Mouse (Mus musculus): ENCODE data around the gene Bsn.

Bsn gene

DNA sequence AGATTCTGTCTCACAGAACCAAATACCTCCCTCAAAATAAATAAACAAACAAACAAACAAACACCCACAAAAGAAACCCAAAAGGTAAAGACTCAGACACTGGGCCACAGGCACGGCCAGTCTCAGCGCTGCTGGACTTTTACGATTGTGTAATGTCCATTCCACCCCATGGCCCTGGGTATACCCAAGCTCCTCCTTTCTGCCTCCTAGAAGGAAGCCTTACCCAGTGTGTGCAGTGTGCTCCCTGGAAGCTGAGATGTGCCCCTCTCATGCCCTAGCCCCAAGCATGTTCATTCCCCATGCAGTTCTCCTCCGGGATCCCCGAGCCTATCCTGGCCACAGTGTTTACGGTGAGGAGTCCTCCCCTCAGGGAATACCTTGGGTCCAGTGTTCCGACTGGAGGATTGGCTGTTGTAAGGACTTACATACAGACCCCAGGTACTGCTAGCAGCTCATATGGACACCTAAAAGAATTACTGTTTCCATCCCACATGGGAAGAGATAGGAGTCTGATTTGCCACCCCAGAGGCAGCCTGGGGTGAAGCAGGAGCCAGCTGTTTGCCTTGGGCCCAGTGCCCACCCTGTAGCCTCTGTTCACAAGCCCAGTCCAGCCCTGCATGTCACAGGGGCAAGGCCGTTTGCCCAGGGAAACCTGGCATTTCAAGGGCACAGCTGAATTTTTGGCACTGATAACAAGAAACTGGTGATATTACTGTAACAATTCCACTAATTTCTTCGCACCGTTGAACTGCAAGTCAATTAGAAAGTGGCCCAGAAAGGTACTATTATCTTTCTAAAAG is 68.8 kb downstream of the Bsn start:
- DNase-seq = no peak

- DNase-seq = no peak
Observed at GRCm38 (mm10) chr9:108120671-108121070, 69.5 kb downstream of the Bsn start.

DNA sequence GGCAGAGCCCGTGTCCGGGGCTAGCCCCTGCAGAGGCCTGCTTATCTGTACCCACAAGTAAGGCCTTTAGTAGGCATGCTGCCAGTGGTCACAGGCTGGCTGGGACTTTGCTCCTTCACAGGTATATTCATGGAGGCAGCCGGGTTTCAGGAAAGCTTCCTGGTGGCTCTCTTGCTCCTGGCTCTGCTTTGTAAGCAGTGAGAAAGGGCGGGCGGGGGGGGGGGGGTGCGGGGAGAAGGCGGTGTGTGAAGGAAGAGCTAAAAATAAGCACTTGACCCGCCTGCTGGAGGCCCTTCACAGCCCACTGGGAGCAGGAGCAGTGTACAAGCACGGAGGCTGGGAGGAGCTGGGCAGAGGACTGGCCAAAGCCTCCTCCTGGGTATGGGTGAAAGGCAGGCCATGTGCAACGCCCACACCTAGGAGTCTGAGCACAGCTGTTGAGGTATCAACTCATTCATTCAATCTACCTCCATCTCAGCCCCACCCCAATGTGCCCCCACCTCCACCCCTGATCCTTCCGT is 70.2 kb downstream of the Bsn start:
- DNase-seq = peak; percentile 84

- DNase-seq = no peak
Observed at GRCm38 (mm10) chr9:108117143-108117542, 73.0 kb downstream of the Bsn start.

- DNase-seq = no peak
Observed at GRCm38 (mm10) chr9:108115290-108116077, 74.7 kb downstream of the Bsn start.

GRCm38 (mm10) chr9:108112719-108113340 is 77.4 kb downstream of the Bsn start:
- DNase-seq = no peak

- no peak for DNase-seq
Observed at GRCm38 (mm10) chr9:108111593-108112121, 78.5 kb downstream of the Bsn start.

- DNase-seq = no peak
Observed at GRCm38 (mm10) chr9:108111101-108111592, 79.0 kb downstream of the Bsn start.

DNA sequence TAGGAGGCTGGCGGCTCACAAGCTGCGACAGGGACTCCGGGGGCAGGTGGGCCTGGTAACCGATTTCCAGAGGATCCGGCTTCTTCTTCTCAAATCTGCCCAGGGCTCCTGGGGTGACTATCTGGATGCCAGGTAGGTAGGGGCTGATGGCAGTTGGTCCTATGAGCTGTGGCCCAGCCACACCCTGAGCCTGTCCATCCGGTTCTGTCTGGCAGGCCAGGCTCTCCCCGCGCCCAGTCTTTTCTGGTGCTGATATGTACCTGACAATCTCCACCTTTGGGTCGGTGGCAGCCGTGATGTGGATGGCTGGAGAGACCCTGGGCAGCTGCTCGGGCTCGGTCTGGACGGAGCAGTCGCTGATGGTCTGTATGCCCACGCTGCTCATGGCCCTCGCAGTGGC is 80.0 kb downstream of the Bsn start:
- DNase-seq = no peak

DNA sequence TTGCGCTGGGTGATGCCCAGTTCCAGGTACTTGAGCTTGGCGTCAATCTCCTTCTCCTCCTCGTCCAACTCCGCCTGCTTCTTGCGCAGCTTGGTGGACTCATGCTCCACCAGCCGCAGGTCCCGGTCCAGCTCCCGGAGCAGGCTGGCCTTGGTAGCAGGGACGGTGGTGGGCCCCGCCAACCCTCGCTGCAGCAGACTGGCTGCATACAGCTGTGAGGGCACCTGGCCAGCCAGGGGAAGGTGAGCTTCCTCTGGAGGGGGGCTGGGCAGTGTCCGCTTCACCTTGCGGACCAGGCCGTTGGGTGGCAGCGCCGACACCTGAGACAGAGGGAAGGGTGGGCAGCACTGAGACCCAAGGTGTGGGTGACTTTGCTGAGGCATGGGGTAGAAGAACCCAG is 82.3 kb downstream of the Bsn start:
- no peak for DNase-seq

DNA sequence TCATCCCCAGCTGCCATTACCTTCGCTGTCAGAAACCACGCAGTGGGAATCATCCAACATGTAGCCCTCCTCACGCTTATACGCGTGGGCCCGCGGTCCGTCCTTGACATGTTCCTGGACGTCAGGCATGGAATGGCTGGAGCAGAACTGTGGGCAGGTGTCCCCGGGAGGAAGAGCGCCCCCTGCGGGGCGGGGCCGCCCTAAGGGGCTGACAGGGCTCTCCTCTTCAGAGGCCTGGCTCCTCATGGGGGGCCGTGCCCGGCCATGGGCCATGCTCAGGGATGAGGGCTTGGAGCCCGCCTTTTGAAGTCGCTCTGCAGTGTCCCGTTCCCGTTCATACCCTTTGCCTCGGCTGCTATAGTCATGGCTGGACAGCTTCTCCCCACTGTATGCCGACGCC is 84.1 kb downstream of the Bsn start:
- no peak for DNase-seq

DNA sequence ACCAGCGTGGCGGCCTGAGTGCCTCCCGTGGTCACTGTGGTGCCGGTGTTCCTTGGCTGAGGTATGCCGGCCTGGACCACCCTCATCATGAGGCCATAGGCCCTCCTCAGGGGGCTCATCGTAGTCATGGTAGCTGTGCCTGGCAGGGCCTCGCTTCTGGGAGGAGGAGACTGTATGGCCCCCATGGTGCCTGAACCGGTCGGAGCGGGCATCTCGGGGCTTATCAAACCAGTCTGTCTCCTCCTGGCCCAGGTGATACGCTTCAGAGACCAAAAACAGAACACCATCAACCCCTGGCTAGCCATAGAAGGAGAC is 84.7 kb downstream of the Bsn start:
- DNase-seq = no peak

- DNase-seq = no peak
Observed at GRCm38 (mm10) chr9:108104766-108105548, 85.2 kb downstream of the Bsn start.

DNA sequence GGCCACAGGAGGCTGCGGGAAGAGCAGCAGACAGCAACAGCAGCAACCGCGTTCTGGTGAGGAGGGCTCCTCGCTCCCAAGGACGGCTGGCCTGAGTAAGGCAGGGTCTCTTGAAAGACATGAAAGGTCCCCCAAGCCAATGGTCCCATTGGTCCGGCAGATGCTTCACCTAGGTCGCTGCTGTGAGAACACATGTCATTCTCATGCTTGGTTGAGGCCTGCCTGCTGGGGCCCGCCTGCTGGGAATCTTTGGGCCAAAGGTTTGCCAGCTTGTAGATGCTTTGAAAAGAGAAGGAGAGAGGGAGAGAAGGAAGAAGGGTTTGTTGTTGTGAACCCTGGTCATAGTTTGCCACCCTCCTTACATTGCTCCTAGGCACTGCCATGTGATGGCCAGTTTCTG is 90.6 kb downstream of the Bsn start:
- no peak for DNase-seq

- no peak for DNase-seq
Observed at GRCm38 (mm10) chr9:108095949-108096712, 94.1 kb downstream of the Bsn start.

GRCm38 (mm10) chr9:108095518-108095917 is 94.7 kb downstream of the Bsn start:
- peak; percentile 83 for DNase-seq

- DNase-seq = no peak
Observed at GRCm38 (mm10) chr9:108094998-108095411, 95.2 kb downstream of the Bsn start.

DNA sequence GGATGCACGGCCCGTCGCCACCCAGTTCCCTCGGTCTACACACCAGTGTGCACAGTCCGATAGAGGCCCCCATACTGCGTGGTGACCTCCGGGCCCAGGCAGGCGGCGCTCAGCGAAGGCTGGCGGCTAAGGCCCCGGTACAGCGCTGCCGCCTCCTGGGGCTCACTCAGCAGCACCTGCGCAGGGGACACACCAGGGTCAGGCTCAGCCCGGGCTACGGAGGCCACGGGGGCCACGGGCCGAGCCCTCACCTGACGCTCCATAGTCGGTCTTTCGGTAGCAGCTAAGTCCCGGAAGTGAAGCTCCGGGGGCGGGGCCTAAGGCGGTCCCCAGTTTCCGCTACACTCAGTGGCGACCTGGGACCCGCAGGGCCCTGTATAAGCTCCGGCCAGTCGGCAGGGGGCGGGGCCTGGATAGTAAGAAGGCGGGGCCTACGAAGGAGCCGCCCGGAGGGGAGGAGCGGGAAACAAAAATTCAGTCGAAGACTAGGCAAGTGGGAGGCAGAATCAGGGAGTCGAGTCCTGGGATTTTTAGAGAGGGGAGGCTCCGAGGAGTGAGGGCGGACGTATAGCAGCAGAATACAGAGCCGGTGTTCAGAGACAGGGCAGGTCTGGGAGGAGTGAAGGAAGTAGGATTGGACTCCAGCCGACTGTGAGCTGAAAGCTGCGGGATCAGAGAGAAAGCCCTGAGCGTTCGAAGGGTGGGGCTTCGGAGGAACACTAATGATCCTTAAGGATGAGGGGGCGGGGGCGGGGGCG is 95.8 kb downstream of the Bsn start, which contains the start of gene Apeh:
Gene Apeh (minus strand): TSS at position 423 of the 758 bp plus-strand sequence.
- DNase-seq = peak; percentile 98

GRCm38 (mm10) chr9:108093586-108093985 is 96.6 kb downstream of the Bsn start:
- DNase-seq = no peak

- DNase-seq = peak; percentile 74
Observed at GRCm38 (mm10) chr9:108090611-108091120, 99.5 kb downstream of the Bsn start.
